33 mouse cellular contexts compared by ENCODE assay signal in genomic region chr2:50119101-50119500, GRCm38 (mm10). TPM values are rescaled to one million over a fixed set of nuclear protein-coding genes. Genes with fewer than 3 reads are reported as not detected.
"Had no signal": no experiment of that assay in that cellular context is flagged by ENCODE, and none has a peak within 500 bp of the region (broad histone marks: within the 10 kb centered on the region; RNA-seq: fewer than 3 reads in every experiment).

No protein-coding gene starts in this region.

- H3K27me3 ChIP-seq: heart, embryonic 12.5 days; heart, embryonic 13.5 days; heart, embryonic 15.5 days; hindbrain, embryonic 12.5 days; hindbrain, embryonic 13.5 days; hindbrain, embryonic 15.5 days; intestine, embryonic 15.5 days; kidney, embryonic 15.5 days had no signal

- H3K4me1 ChIP-seq: heart, embryonic 13.5 days; heart, embryonic 15.5 days; hindbrain, embryonic 10.5 days; hindbrain, embryonic 12.5 days; hindbrain, embryonic 13.5 days; hindbrain, embryonic 15.5 days; intestine, embryonic 15.5 days; kidney, embryonic 15.5 days had no signal

- DNase-seq: heart, postnatal 10 days; heart, postnatal 14 days; heart, postnatal 36 days; kidney, adult 11 months; kidney, adult 18-20 months; kidney, adult 2 months; kidney, adult 8-10 months; kidney, adult 9 months; kidney, postnatal 10 days; kidney, postnatal 14 days; kidney, postnatal 25 days; kidney, postnatal 36 days; kidney, postnatal 4 days; layer of hippocampus, adult 9-11 months; layer of hippocampus, postnatal 36 days had no signal

- H3K36me3 ChIP-seq: heart, embryonic 12.5 days; heart, embryonic 13.5 days; heart, embryonic 15.5 days; hindbrain, embryonic 10.5 days; hindbrain, embryonic 12.5 days; hindbrain, embryonic 13.5 days; hindbrain, embryonic 15.5 days; intestine, embryonic 15.5 days; kidney, embryonic 15.5 days had no signal

- H3K9ac ChIP-seq: heart, embryonic 12.5 days; heart, embryonic 13.5 days; heart, embryonic 15.5 days; hindbrain, embryonic 12.5 days; hindbrain, embryonic 13.5 days; hindbrain, embryonic 14.5 days; hindbrain, embryonic 15.5 days; intestine, embryonic 15.5 days; kidney, embryonic 15.5 days had no signal

- H3K27ac ChIP-seq: heart, embryonic 13.5 days; heart, embryonic 15.5 days; hindbrain, embryonic 10.5 days; hindbrain, embryonic 12.5 days; hindbrain, embryonic 13.5 days; hindbrain, embryonic 14.5 days; hindbrain, embryonic 15.5 days; hindbrain, postnatal 0 days; intestine, embryonic 15.5 days; kidney, embryonic 15.5 days; kidney, postnatal 0 days; layer of hippocampus, adult 2 months had no signal

- H3K4me3 ChIP-seq: heart, embryonic 12.5 days; heart, embryonic 13.5 days; heart, embryonic 15.5 days; hindbrain, embryonic 10.5 days; hindbrain, embryonic 12.5 days; hindbrain, embryonic 13.5 days; hindbrain, embryonic 15.5 days; intestine, embryonic 15.5 days; kidney, embryonic 15.5 days; layer of hippocampus, adult 2 months had no signal

- H3K9me3 ChIP-seq: heart, embryonic 12.5 days; heart, embryonic 13.5 days; heart, embryonic 15.5 days; hindbrain, embryonic 10.5 days; hindbrain, embryonic 12.5 days; hindbrain, embryonic 13.5 days; hindbrain, embryonic 15.5 days; intestine, embryonic 15.5 days; kidney, embryonic 15.5 days had no signal

- ATAC-seq: hindbrain, embryonic 16.5 days; hindbrain, postnatal 0 days; inflammation-experienced regulatory T-cells, adult 6 months; intestine, embryonic 15.5 days; intestine, embryonic 16.5 days; intestine, postnatal 0 days had no signal

- H3K4me2 ChIP-seq: heart, embryonic 11.5 days; heart, embryonic 12.5 days; heart, embryonic 13.5 days; heart, embryonic 15.5 days; hindbrain, embryonic 12.5 days; hindbrain, embryonic 13.5 days; hindbrain, embryonic 14.5 days; hindbrain, embryonic 15.5 days; intestine, embryonic 15.5 days; kidney, embryonic 15.5 days had no signal

RNA-seq across cellular contexts. Expression of gene Lypd6, which starts 52.9 kb away (rescaled TPM):
- polyA plus RNA-seq: inflammation-experienced regulatory T-cells, adult 6 months had no signal
